Mouse (Mus musculus) ZHBTc4 (cell line): Measurements from ENCODE around the gene Dvl1.

Source experiments
- DNase-seq: peaks from one replicate; pipeline ENCODE4 v3.0.0-alpha.2; 2011; ENCODE audit warnings: low read depth, low spot score

The Dvl1 gene

GRCm38 (mm10) chr4:155846871-155847578, at the start of gene Dvl1:
TSS of gene Dvl1 (plus strand) at chr4:155847402.
- DNase-seq = peak; percentile 92

- DNase-seq = no peak
These were observed 45.1 kb upstream of the Dvl1 start for GRCm38 (mm10) chr4:155802075-155802474.

GRCm38 (mm10) chr4:155802741-155803339, 44.4 kb upstream of the Dvl1 start, which contains the start of gene Mrpl20:
TSS of gene Mrpl20 (plus strand) at chr4:155802878.
- DNase-seq = peak; percentile 69

GRCm38 (mm10) chr4:155803340-155804041, 43.7 kb upstream of the Dvl1 start:
- peak; percentile 97 for DNase-seq

GRCm38 (mm10) chr4:155807841-155808240, 39.4 kb upstream of the Dvl1 start:
- no peak for DNase-seq

- DNase-seq = peak; percentile 100
These were observed 35.1 kb upstream of the Dvl1 start, which contains the start of gene Ccnl2 for GRCm38 (mm10) chr4:155811929-155812664. TSS of gene Ccnl2 (plus strand) at chr4:155812489.

GRCm38 (mm10) chr4:155812665-155813181, 34.5 kb upstream of the Dvl1 start:
- DNase-seq = peak; percentile 79

- no peak for DNase-seq
These were observed 29.7 kb upstream of the Dvl1 start for GRCm38 (mm10) chr4:155817533-155817932.

- peak; percentile 67 for DNase-seq
These were observed 26.2 kb upstream of the Dvl1 start for GRCm38 (mm10) chr4:155821025-155821424.

GRCm38 (mm10) chr4:155823443-155823842, 23.8 kb upstream of the Dvl1 start:
- DNase-seq = no peak

- DNase-seq = no peak
These were observed 17.3 kb upstream of the Dvl1 start for GRCm38 (mm10) chr4:155829866-155830265.

GRCm38 (mm10) chr4:155830596-155830995, 16.6 kb upstream of the Dvl1 start:
- DNase-seq = no peak

- DNase-seq = peak; percentile 98
These were observed 15.9 kb upstream of the Dvl1 start, which contains the start of gene Aurkaip1 for GRCm38 (mm10) chr4:155831205-155831766. TSS of gene Aurkaip1 (plus strand) at chr4:155831272.

GRCm38 (mm10) chr4:155831831-155832230, 15.4 kb upstream of the Dvl1 start:
- no peak for DNase-seq

GRCm38 (mm10) chr4:155832321-155832720, 14.9 kb upstream of the Dvl1 start:
- DNase-seq = no peak

- no peak for DNase-seq
These were observed 14.0 kb upstream of the Dvl1 start for GRCm38 (mm10) chr4:155833234-155833633.

- DNase-seq = peak; percentile 85
These were observed 13.4 kb upstream of the Dvl1 start for GRCm38 (mm10) chr4:155833836-155834235.

GRCm38 (mm10) chr4:155837404-155838010, 9.7 kb upstream of the Dvl1 start:
- no peak for DNase-seq

GRCm38 (mm10) chr4:155838187-155839153, 8.7 kb upstream of the Dvl1 start:
- no peak for DNase-seq
